Mouse (Mus musculus): ENCODE data around the gene Ltbr. TPM values are rescaled to one million over a fixed set of nuclear protein-coding genes. Genes with fewer than 3 reads are reported as not detected.
"Not testable (repeated sequence)": the region's sequence is repeated elsewhere in the genome, so short reads cannot be mapped to it uniquely, and the experiment has no call there.

The Ltbr gene
- polyA plus RNA-seq, 1 experiment from 2014 or later = 55.1 TPM

GRCm38 (mm10) chr6:125312581-125313355 lies 917 bp downstream of the Ltbr start:
- H3K27ac ChIP-seq (ENCODE audit: low read length) = peak overlapping the region; percentile 83; the same call in 1 of the 2 replicates
- no peaks in the 10 kb centered on the region for H3K9me3 ChIP-seq (ENCODE audit: control insufficient read depth, low read depth, low read length)
- H3K36me3 ChIP-seq (ENCODE audit: control insufficient read depth, insufficient read depth, low read length) = peaks cover 13% of the 10 kb centered on the region
- WGBS = 61% methylated on average over 22 of the region's 22 CpGs
- ATAC-seq (ENCODE audit: insufficient number of reproducible peaks, insufficient read depth, low FRiP score, low read depth) = no peak
- H3K4me2 ChIP-seq (replicated peaks; ENCODE audit: low read depth, low read length) = peak overlapping the region; percentile 74
- no peaks in the 10 kb centered on the region for H3K27me3 ChIP-seq (ENCODE audit: control insufficient read depth, insufficient read depth, low read length)
- H3K4me1 ChIP-seq (ENCODE audit: control insufficient read depth, insufficient read depth, low read length) = peaks cover 21% of the 10 kb centered on the region; the same call in 1 of the 2 replicates
- H3K9ac ChIP-seq (replicated peaks; ENCODE audit: low read depth, low read length) = peak overlapping the region; percentile 89
- H3K4me3 ChIP-seq (ENCODE audit: low read depth, low read length) = peak overlapping the region; percentile 60

DNA sequence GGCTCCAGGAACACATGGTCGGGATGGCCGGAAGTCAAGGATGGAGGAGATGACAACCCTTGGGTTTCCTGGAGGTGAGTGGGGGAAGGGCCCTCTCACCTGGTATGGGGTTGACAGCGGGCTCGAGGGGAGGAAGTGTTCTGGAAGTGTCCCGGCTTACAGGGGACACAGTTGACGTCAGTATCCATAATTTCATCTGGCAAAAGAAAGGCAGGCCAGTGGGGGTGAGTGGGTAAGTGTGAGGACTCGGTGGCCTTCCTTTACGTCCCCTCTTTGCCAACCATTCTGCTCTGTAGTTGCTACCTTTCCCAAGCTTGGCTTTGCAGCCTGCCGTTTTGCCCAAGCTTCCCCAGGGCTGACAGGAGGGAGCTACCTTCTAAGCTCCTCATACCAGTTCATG lies 1.5 kb downstream of the Ltbr start:
- 80% methylated on average over 9 of the region's 9 CpGs for WGBS
- Histone ChIP-seq H3K36me3 (ENCODE audit: control insufficient read depth, insufficient read depth, low read length) (peaks cover 15% of the 10 kb centered on the region), H3K4me3 (ENCODE audit: low read depth, low read length) (peak overlapping the region; percentile 60; the same call in 1 of the 2 replicates), H3K9ac (replicated peaks; ENCODE audit: low read depth, low read length) (no peak overlapping the region), H3K27me3 (ENCODE audit: control insufficient read depth, insufficient read depth, low read length) (no peaks in the 10 kb centered on the region), H3K9me3 (ENCODE audit: control insufficient read depth, low read depth, low read length) (no peaks in the 10 kb centered on the region), H3K4me1 (ENCODE audit: control insufficient read depth, insufficient read depth, low read length) (peaks cover 21% of the 10 kb centered on the region; the same call in 1 of the 2 replicates), H3K27ac (ENCODE audit: low read length) (no peak overlapping the region), H3K4me2 (replicated peaks; ENCODE audit: low read depth, low read length) (peak overlapping the region; percentile 74)
- ATAC-seq (ENCODE audit: insufficient number of reproducible peaks, insufficient read depth, low FRiP score, low read depth) = no peak

DNA sequence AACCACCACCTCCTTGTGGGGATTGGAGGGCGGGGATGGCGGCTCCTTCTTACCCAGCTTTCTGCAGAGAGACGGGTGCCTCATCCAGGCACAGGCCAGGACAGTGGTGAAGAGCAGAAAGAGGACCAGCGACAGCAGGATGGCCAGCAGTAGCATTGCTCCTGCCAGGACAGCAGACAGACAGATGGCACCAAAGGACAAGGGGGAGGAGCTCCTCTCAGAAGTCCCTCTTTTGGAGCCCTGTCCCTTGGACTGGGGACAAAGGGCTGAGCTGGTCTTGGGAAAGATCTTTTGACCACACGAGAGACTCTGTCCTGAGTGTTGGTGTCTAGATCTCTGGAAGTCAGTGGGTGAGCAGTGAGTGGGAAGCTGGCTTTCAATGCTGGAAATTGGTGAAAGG lies 4.3 kb downstream of the Ltbr start:
- H3K4me3 ChIP-seq (ENCODE audit: low read depth, low read length) = no peak overlapping the region
- peaks cover 16% of the 10 kb centered on the region; the same call in 1 of the 2 replicates for H3K4me1 ChIP-seq (ENCODE audit: control insufficient read depth, insufficient read depth, low read length)
- H3K36me3 ChIP-seq (ENCODE audit: control insufficient read depth, insufficient read depth, low read length) = peaks cover 25% of the 10 kb centered on the region
- WGBS = 54% methylated on average over 5 of the region's 5 CpGs
- no peaks in the 10 kb centered on the region for H3K9me3 ChIP-seq (ENCODE audit: control insufficient read depth, low read depth, low read length)
- ATAC-seq (ENCODE audit: insufficient number of reproducible peaks, insufficient read depth, low FRiP score, low read depth) = no peak
- H3K27me3 ChIP-seq (ENCODE audit: control insufficient read depth, insufficient read depth, low read length) = no peaks in the 10 kb centered on the region
- H3K27ac ChIP-seq (ENCODE audit: low read length) = no peak overlapping the region
- H3K4me2 ChIP-seq (replicated peaks; ENCODE audit: low read depth, low read length) = no peak overlapping the region
- H3K9ac ChIP-seq (replicated peaks; ENCODE audit: low read depth, low read length) = no peak overlapping the region

- 20% methylated on average over 13 of the region's 13 CpGs for WGBS
- ATAC-seq (ENCODE audit: insufficient number of reproducible peaks, insufficient read depth, low FRiP score, low read depth) = no peak
- no peak overlapping the region for H3K27ac ChIP-seq (ENCODE audit: low read length)
Measured at GRCm38 (mm10) chr6:125308921-125309320, 4.8 kb downstream of the Ltbr start.

GRCm38 (mm10) chr6:125307091-125307490 lies 6.6 kb downstream of the Ltbr start:
- Histone ChIP-seq H3K4me1 (ENCODE audit: control insufficient read depth, insufficient read depth, low read length) (peaks cover 4% of the 10 kb centered on the region; the same call in 1 of the 2 replicates), H3K36me3 (ENCODE audit: control insufficient read depth, insufficient read depth, low read length) (peaks cover 25% of the 10 kb centered on the region), H3K4me3 (ENCODE audit: low read depth, low read length) (no peak overlapping the region), H3K9ac (replicated peaks; ENCODE audit: low read depth, low read length) (no peak overlapping the region), H3K9me3 (ENCODE audit: control insufficient read depth, low read depth, low read length) (no peaks in the 10 kb centered on the region), H3K27me3 (ENCODE audit: control insufficient read depth, insufficient read depth, low read length) (no peaks in the 10 kb centered on the region), H3K27ac (ENCODE audit: low read length) (no peak overlapping the region), H3K4me2 (replicated peaks; ENCODE audit: low read depth, low read length) (no peak overlapping the region)
- 91% methylated on average over 5 of the region's 5 CpGs for WGBS
- no peak for ATAC-seq (ENCODE audit: insufficient number of reproducible peaks, insufficient read depth, low FRiP score, low read depth)

More at GRCm38 (mm10) chr6:125308921-125309320, 4.8 kb downstream of the Ltbr start:
- H3K4me3 ChIP-seq (ENCODE audit: low read depth, low read length) = no peak overlapping the region
- no peaks in the 10 kb centered on the region for H3K9me3 ChIP-seq (ENCODE audit: control insufficient read depth, low read depth, low read length)
- H3K27me3 ChIP-seq (ENCODE audit: control insufficient read depth, insufficient read depth, low read length) = no peaks in the 10 kb centered on the region
- peaks cover 25% of the 10 kb centered on the region for H3K36me3 ChIP-seq (ENCODE audit: control insufficient read depth, insufficient read depth, low read length)
- H3K4me2 ChIP-seq (replicated peaks; ENCODE audit: low read depth, low read length) = no peak overlapping the region
- peaks cover 11% of the 10 kb centered on the region; the same call in 1 of the 2 replicates for H3K4me1 ChIP-seq (ENCODE audit: control insufficient read depth, insufficient read depth, low read length)
- H3K9ac ChIP-seq (replicated peaks; ENCODE audit: low read depth, low read length) = no peak overlapping the region

GRCm38 (mm10) chr6:125305465-125305864 lies 8.2 kb downstream of the Ltbr start:
- no peaks in the 10 kb centered on the region for H3K4me1 ChIP-seq (ENCODE audit: control insufficient read depth, insufficient read depth, low read length)
- H3K4me2 ChIP-seq (replicated peaks; ENCODE audit: low read depth, low read length) = no peak overlapping the region
- no peak overlapping the region for H3K9ac ChIP-seq (replicated peaks; ENCODE audit: low read depth, low read length)
- H3K9me3 ChIP-seq (ENCODE audit: control insufficient read depth, low read depth, low read length) = no peaks in the 10 kb centered on the region
- peaks cover 17% of the 10 kb centered on the region for H3K36me3 ChIP-seq (ENCODE audit: control insufficient read depth, insufficient read depth, low read length)
- no peaks in the 10 kb centered on the region for H3K27me3 ChIP-seq (ENCODE audit: control insufficient read depth, insufficient read depth, low read length)
- no peak overlapping the region for H3K27ac ChIP-seq (ENCODE audit: low read length)
- WGBS = 70% methylated on average over 6 of the region's 6 CpGs
- no peak for ATAC-seq (ENCODE audit: insufficient number of reproducible peaks, insufficient read depth, low FRiP score, low read depth)
- no peak overlapping the region for H3K4me3 ChIP-seq (ENCODE audit: low read depth, low read length)

GRCm38 (mm10) chr6:125304408-125304807 lies 9.3 kb downstream of the Ltbr start:
- 86% methylated on average over 7 of the region's 7 CpGs for WGBS
- not testable (repeated sequence) for H3K4me3 ChIP-seq (ENCODE audit: low read depth, low read length)

GRCm38 (mm10) chr6:125303242-125303641 lies 10.4 kb downstream of the Ltbr start:
- H3K4me2 ChIP-seq (replicated peaks; ENCODE audit: low read depth, low read length) = no peak overlapping the region
- no peaks in the 10 kb centered on the region for H3K27me3 ChIP-seq (ENCODE audit: control insufficient read depth, insufficient read depth, low read length)
- H3K4me1 ChIP-seq (ENCODE audit: control insufficient read depth, insufficient read depth, low read length) = no peaks in the 10 kb centered on the region
- no peak for ATAC-seq (ENCODE audit: insufficient number of reproducible peaks, insufficient read depth, low FRiP score, low read depth)
- H3K27ac ChIP-seq (ENCODE audit: low read length) = no peak overlapping the region
- WGBS = 82% methylated on average over 4 of the region's 4 CpGs
- H3K4me3 ChIP-seq (ENCODE audit: low read depth, low read length) = no peak overlapping the region
- H3K9me3 ChIP-seq (ENCODE audit: control insufficient read depth, low read depth, low read length) = no peaks in the 10 kb centered on the region
- H3K9ac ChIP-seq (replicated peaks; ENCODE audit: low read depth, low read length) = no peak overlapping the region
- H3K36me3 ChIP-seq (ENCODE audit: control insufficient read depth, insufficient read depth, low read length) = peaks cover 17% of the 10 kb centered on the region

More at GRCm38 (mm10) chr6:125304408-125304807, 9.3 kb downstream of the Ltbr start:
- H3K4me1 ChIP-seq (ENCODE audit: control insufficient read depth, insufficient read depth, low read length); H3K27me3 ChIP-seq (ENCODE audit: control insufficient read depth, insufficient read depth, low read length); H3K9ac ChIP-seq (replicated peaks; ENCODE audit: low read depth, low read length); H3K9me3 ChIP-seq (ENCODE audit: control insufficient read depth, low read depth, low read length); H3K4me2 ChIP-seq (replicated peaks; ENCODE audit: low read depth, low read length); ATAC-seq (ENCODE audit: insufficient number of reproducible peaks, insufficient read depth, low FRiP score, low read depth); H3K27ac ChIP-seq (ENCODE audit: low read length): not testable (repeated sequence)
- H3K36me3 ChIP-seq (ENCODE audit: control insufficient read depth, insufficient read depth, low read length) = peaks cover 17% of the 10 kb centered on the region
